ENCODE assay signal across 15 mouse cellular contexts in genomic region chr2:57395071-57395470, GRCm38 (mm10).
DNase-seq lines count a peak whose midpoint lies in the region.
"Had no signal": no experiment of that assay in that cellular context is flagged by ENCODE, and none has a peak within 500 bp of the region (broad histone marks: within the 10 kb centered on the region; RNA-seq: fewer than 3 reads in every experiment).

No protein-coding gene starts in this region.

- intact Hi-C loops in heart, postnatal 10 days (cut with DNase I): no loop called here

- DNase-seq in heart, adult 11 months: peak; percentile 42
- DNase-seq in heart, postnatal 10 days: no peak
- DNase-seq in ES-CJ7 (ENCODE audit: low read depth, low spot score) (peak; percentile 32), ZHBTc4 (ENCODE audit: low read depth, low spot score) (peak; percentile 62)
- no peak for DNase-seq in spleen, adult 12 weeks (ENCODE audit: low spot score)
- DNase-seq: adrenal gland, adult 8-10 months; adrenal gland, postnatal 14 days; adrenal gland, postnatal 36 days; B cell, adult 2 months; cerebellum, adult 11-12 months; cerebellum, adult 2 months; cerebellum, adult 9-10 months; cerebellum, postnatal 10 days; cerebellum, postnatal 25 days; forebrain, postnatal 0 days had no signal

Comparison
In these comparisons a context has a peak if more than half of its experiments do, and no peak if none do; other contexts are left out.
1. DNase-seq: peak in heart, adult 11 months (single experiment), ES-CJ7 (single experiment) and ZHBTc4 (single experiment); none in heart, postnatal 10 days (0 of 2) and spleen, adult 12 weeks (single experiment).